Mouse (Mus musculus): Measurements from ENCODE around the gene Eln.
A peak's percentile ranks its signal among the peaks of the same experiment; 100 is the strongest.

Gene Eln

DNA sequence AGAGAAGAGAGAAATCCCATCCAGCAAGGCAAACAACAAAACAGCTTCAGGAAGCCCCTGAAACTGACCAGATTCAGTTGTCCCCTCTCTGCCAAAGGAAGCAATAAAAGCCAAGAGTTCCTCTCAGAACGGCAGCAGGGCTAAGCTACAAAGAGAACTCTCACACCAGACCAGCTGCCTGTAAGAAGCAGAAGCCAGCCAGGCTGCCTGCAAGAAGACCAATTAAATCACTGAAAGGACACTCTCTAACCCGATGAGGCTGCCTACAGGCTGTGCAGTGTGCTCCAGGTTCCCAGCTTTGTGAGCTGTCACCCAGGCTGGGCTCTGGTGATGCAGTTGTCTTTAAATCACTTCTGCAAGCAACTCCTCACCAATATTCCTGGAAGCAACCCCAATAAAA, 63.3 kb downstream of the Eln start:
- no peak for DNase-seq (ENCODE audit: low spot score)

DNA sequence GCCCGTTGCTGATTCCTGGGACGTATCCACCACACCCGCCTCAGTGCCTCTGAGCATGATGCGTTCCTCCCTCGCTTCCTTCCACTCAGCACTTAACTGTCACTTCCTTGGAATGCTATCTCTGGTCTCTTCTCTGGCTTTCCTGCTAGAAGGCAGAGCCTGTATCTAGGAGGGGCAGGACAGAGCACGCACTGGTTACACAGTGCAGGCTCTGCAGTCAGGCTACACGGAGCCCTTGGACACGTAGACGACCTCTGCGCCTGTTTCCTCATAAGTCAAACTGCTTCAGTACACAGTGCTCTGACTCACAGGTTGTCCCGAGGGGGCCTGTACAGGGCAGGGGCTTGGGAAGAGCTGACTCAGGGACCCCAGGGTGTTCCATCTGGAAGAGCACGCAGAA, 66.9 kb downstream of the Eln start:
- DNase-seq (ENCODE audit: low spot score): no peak

DNA sequence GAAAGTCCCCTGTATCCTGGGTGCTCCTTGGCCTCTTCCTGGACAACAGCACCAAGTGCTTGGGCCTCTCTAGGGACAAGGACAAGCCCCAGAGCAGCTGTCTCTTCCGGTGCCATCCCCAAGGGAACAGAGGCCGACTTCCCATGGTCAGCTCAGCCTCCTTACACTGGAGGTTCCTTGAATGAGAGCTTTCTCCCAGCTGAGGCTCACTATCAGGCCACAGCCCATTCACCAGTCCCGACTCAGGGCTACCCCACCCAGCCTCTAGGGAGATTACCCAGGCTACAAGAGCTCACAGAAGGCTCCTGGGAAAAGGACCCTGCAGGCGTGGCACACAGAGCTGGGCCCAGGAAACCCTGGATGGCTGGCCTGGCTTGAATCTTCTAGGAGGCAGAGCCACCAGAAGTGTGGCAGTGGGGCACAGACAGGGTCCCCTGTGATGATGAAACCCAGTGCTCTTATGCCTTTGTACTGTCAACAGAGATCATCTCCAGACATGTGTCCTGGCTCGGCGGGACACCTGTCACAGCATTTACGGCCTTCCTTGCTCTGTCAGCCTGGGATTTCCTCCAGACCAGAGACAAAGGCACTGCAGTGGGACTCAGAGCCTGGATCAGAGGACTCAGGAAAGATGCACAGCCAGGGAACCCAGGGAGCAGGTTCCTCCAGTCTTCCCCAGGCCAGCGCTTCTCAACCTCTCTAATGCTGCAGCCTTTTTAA, 68.1 kb downstream of the Eln start:
- DNase-seq (ENCODE audit: low spot score): no peak

DNA sequence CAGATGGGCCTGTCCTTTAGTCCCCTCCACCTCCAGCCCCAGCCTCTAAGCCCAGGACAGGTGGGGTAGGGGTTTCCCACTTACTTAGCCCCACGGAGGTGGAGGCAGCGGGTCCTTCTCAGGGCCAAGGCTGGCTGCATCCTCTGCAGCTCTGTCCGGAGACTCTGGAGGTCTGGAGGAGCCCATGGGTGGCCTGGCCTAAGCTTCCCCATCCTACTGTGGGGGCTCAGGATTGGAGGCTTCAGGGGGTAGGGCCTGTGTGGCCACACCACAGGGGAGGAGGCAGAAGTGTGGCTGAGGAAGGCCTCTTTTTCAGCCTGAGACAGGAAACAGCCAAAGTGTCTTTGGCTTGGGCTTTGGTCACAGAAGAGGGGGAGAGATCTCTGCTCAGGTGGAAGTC, 69.1 kb downstream of the Eln start:
- no peak for DNase-seq (ENCODE audit: low spot score)

DNA sequence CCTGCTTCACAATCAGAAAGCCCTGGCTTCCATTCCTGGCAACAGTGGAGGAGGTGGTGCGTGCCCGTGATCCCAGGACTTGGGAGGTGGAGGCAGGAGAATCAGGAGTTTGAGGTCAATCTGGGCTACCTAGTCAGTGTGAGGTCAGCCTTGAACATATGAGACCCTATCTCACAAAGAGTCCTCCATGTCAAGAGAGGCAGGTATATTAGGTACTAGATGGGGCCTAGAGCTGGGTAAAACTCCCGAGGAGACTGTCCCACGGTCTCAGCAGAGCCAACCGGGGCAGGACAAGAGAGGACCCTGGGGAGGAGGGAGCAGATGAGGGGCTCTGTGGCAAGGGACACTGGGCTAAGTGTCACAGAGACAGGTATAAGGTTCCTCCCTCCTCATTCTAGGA, 69.6 kb downstream of the Eln start:
- no peak for DNase-seq (ENCODE audit: low spot score)

DNA sequence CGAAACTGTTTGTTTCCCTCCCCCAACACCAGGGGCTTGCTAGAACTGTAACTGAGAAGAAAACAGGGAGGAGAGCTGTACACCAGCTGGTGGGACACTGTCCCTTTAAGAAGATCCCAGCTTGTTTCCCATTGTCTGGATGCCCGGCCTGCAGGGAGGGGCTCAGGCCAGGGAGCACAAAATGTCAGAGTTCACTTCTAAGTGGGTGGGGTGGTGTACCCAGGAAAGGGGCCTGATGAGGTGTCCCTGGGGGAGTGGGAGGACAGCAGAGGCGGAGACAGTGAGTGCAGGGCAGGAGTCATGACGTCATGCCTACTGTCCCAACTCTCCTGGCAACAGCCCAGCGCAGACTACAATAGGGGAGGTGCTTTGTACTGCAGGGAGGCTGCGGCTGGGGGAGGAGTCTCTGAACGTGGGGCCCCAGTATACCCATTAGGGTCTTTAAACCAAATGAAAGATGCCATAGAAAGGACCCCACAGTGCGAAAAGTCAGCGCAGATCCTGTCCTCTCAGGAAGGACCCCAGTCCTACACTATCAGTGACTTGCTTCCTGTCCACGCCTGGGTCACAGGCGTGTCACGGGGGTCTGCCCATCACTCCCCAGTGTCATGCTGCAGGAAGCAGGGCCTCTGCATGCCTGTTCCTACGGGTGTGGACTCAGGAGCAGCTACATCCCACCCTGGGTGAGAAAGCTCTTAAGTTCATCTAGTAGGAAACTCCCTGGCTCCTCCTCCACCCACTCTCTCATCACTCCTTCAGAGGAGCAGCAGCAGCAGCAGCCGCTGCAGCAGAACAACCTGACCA, 71.0 kb downstream of the Eln start:
- peak; percentile 74 for DNase-seq (ENCODE audit: low spot score)

DNA sequence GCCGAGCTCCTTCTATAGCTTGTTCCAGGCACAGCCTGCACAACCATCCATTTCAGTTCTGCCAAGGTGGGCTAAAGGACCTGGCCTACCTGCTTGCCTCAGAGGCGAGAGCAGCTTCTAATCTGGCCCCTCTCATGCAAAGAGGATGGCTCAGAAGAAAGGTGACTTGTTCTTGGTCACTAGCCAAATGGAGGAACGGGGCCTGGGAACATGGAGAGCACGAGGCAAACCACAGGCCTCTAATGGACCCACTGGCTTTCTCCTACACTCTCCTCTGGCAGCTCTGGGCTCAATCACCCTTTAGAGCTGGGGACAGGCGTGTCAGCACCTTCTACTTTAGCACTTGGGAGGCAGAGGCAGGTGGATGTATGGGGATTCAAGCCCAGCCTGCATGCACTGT, 72.1 kb downstream of the Eln start:
- no peak for DNase-seq (ENCODE audit: low spot score)

DNA sequence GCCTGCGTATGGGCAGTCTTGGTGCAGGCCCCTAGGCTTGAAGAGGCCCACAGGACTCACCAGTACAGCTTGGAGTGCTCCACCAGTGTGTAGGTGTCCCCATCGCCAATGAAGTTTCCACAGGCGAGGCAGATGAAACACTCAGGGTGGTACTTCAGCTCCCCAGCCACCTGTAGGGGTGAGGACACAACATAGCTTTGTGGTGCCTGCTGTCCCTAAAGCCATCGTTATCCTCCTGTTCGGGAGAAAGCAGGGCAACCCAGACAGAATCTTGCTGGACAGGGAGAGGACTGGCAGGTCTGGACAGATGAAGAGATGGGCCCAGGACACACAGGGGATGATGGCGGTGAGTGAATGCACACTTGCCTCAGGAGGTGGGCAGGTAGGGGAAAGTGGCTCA, 74.5 kb downstream of the Eln start:
- no peak for DNase-seq (ENCODE audit: low spot score)

DNA sequence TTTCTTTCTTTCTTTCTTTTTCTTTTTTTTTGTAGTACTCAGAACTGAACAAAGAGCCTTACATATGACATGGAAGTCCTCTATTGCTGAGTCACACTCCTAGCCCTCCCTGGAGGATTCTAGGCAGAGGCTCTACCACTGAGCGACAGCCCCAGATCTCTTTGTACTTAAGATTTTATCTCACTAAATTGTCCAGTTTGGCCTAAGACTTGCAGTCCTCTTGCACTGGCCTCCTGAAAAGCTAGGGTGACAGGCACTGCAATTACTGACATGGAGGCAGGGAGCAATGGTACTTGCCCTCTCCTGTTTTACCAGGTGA, 75.0 kb downstream of the Eln start:
- no peak for DNase-seq (ENCODE audit: low spot score)

DNA sequence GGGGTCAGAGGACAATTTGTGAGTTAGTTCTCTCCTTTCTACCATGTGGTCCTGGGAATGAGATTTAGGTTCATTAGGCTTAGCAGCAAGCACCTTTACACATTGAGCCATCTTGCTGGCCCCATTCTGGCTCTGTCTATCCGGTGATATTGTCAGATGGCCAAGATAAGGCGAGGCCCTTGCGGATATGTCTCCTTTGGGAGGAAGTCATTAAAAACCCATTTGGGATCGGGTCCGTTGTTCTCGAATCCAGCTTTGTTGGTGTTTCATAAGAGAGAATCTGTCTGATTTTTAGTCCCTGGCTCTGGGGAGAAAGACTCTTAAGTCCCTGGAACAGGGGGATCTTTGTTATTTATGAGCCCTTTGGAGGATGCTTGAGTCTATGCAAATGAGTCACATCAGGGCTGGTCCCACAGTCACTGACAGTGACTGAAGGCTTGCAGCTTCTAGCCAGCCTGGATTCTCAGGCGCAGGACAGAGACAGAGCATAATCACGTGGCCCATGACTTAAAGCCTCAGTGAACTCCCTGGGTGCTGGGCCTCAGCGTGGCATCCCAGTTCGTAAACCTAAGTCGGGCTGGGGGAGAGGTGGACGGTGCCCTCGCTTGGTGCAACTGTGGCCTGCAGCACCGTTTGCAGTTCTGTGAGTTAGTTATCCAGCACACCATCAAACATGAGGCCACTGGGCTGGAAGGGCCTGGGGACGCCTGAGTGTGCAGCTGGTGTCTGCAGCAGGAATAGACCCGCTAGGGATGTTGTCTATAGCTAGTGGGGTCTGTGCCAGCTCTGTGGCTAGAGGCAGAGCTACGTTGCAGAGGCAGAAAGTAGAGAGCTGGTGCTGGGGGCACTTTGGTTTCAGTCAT, 75.6 kb downstream of the Eln start:
- no peak for DNase-seq (ENCODE audit: low spot score)

DNA sequence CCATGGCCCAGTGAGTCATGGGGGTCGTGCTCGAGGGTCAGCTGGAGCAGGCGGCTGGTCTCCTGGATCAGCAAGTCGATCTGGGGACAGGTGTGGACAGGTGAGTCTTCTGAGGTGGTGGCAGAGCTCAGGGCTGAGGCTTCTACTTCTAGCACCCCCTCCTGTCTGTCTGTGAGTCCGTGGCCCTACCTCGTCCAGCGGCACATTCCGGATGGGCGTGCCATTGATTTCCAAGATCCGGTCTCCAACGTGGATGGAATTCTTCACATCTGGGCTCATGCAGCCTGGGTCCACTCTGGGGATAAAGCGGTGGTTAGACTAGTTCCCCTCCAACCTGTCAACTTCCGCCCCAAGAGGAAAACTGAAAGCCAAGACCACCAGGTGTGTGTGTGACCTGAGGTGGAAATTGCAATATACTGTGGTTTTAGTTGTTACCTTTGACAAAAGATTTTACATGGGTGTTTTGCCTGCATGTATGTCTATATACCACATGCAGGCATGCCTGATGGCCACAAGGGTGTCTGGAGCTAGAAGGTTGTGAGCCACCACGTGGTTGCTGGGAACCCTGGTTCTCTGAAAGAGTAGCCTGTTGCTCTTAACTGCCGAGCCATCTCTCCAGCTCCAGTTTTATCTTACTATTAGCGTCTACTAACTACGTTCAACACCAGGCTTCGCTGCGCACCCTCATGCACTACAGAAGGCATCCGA, 78.0 kb downstream of the Eln start:
- no peak for DNase-seq (ENCODE audit: low spot score)

DNA sequence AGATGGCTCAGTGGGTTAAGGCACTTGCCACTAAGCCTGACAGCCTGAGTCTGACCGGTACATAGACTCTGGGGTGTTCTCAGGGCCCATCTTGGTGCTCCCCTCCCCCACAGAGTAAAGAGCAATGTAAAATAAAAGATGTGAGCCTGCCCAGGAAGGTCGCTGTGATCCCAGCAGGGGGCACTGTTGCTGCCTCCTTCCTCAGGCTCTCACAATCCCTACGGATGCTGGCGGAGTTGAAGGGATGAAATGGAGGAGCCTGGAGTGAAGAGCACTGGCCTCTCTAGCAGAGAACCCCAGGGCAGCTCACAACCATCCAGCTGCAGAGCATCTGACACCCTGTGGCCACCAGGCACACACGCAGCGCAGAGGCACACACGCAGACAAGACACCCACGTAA, 78.6 kb downstream of the Eln start:
- no peak for DNase-seq (ENCODE audit: low spot score)

DNA sequence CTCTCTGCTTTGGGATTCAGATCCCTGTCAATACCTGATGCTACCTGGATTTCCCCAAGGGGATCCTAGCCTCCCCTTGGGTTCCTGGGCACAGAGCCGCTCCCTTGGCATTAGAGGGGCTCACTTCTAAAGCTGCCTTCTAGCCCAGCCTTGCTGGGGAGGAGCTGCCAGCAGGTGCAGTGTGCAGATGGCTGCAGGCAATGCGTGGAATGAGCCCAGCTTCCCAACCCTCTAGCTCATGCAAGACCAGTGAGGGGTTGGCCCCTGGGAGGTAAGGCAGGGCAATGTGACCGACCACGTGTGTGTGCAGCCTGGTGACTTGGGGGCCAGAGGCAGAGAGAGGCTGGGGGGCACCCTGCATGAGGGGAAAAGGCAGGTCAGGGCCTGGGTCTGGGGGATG, 90.4 kb downstream of the Eln start:
- no peak for DNase-seq (ENCODE audit: low spot score)

Data from ovary, adult 18-20 months (tissue).